Mouse (Mus musculus) natural killer cell, adult 2 months (primary cell): Measurements from ENCODE around the gene Sema5a.

Experiments used
- DNase-seq, 2 experiments: peaks; one replicate each; pipeline ENCODE4 v3.0.0; 2022; ENCODE audit warnings: low spot score in 2 of 2

Sema5a gene

GRCm38 (mm10) chr15:32633713-32634112 lies 389.1 kb downstream of the Sema5a start:
- no peak for DNase-seq

DNA sequence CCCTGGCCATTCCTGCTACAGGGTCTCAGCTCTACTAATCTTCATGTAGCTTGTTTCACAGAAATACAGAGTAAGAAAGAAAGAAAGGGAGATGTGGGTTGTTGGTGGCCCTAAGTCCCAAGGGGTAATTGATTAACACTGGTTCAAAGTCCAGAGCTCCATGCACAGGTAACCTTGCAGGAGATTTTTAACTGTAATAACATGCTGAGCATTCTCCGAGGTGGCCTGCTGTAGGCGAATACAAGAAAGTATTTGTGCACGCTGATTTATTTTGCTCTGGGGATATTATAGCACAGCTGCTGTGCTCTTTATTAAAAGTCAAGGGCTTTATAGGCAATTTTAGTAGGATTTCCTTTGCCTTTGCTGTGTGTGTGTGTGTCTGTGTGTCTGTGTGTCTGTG lies 393.3 kb downstream of the Sema5a start:
- no peak for DNase-seq

GRCm38 (mm10) chr15:32647061-32647687 lies 402.6 kb downstream of the Sema5a start:
- DNase-seq: no peak

DNA sequence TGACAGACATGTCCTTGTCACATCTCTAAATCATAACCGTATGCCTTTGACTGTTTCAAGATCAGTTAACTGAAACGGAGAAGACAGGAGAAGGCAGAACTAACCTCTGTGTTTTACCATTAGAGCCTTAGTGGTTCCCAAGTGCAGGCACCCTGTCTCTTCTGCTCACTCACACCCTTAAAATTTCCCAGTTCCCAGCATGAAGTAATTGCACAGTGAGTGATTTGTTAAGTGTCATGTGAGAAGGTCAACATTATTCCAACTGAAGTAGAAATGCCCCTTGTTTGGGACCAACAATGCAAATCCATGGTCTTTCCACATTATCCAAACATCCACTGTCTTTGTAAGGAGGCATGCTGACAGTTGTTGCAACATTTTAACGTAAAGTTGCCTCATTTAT lies 409.4 kb downstream of the Sema5a start:
- no peak for DNase-seq

DNA sequence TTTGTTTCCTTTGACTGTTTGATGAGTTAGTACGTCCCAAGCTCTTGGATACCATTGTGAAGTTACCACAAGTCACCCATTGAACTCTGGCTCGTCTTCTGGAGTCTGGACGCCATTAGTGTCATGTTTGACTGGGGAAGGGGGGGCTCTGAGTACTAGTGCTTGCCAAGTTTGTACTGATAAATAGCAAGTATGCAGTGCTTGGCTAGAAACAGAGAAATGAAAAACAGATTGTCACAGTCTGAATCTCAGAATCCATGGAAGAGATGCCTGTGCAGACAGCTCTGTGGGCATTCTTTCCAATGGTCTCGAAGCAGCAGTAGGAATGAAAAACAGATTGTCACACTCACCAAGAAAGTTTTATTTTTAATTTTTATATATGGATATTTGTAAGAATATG lies 411.4 kb downstream of the Sema5a start:
- DNase-seq: no peak

DNA sequence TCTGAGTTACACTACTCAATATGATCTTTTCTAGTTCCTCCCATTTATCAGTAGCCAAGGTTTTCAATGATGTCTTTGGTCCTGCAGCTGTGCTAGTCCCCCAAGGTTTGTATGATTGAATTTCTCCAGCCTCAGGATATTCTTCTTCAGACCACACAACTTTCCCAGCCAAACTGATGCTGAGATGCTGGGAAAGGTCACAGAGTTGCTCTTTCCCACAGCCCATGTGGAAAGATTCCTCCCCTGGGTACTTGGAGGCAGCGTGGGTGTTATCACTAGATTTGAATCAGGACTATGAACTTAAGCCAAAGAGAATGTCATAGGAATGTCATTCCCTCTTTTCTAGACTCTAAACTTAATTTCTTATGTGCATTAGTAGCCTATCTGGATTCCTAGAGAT lies 431.8 kb downstream of the Sema5a start:
- DNase-seq: no peak

DNA sequence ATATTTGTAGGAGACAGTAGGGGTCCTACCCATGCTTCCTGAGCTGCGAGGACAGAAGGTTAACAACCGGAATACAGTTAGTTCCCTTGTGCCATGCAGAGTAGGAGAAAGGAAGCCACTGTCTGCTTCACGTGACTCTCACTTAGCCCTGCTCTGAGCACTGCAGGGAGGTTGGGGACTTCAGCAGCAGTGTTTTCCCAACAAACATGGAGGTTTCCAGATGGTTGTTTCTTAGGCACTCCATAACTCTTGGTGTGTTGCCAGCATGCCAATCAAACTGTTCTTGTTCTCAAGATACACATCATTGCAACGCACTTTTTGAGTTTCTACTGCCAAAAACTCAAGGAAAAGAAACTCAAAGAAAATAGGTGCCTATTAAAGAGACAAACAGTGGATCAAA lies 440.5 kb downstream of the Sema5a start:
- DNase-seq: no peak

GRCm38 (mm10) chr15:32691021-32691420 lies 446.4 kb downstream of the Sema5a start:
- no peak for DNase-seq

DNA sequence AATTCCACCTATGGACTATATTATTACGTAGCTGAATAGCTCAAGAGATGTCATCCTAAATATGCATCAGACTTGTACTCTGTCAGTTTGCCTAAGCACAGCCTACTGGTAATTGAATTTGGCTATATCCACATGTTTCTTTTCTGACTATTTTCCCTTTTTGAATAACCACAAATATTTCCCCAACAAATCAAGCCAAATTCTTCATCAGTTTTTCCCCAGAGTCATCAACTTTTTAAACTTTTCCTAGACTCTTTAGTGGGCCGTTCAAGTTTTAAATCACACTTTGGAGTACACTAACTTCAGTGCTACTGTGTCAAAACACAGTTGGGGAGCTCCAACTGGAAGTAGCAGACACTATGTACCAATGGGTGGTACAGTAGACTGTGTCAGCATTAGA lies 448.4 kb downstream of the Sema5a start:
- no peak for DNase-seq

GRCm38 (mm10) chr15:32717298-32717985 lies 472.8 kb downstream of the Sema5a start:
- no peak for DNase-seq

DNA sequence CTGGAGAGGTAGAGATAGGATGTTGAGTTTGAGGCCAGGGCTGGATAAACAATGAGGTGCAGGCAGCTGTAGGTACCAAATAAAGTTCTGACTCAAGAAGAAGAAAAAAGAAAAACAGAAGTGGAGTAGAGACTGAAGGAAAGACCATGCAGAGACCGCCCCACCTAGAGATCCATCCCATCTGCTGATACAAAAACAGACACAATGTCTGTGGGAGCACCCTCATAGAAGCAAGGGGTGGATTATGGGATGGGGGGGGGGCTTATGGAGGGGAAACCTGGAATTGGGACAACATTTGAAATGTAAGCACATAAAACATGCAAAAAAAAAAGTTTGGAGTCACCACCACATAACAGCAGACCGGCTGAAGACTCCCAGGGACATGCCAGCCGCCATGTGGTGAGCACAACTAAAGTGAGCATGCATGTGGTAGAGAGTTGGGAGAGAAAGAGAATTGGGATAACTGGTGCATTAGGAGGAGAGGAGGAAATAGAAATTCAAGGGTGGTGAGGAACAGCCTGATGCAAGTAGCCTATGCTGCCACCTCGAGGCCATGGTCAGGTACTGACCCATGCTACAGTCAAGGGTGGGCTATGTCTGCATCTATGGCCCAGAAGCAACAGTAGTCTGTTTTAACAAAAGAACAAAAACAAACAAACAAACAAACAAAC lies 473.8 kb downstream of the Sema5a start:
- DNase-seq: no peak

DNA sequence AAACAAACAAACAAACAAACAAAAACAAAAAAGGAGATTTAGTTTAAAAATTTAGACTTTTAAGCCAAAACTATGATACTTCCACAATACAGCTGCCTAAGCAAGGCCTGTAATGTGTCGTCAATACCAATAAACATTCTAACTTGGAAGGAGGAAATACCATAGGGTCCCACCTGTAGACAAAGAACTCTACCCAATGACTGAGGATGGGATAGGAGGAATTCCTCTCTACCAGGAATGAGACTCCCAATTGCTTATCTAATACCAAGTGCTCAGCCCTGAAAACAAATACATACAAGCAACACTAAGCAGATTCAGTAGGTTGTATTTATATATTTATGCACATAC lies 474.3 kb downstream of the Sema5a start:
- no peak for DNase-seq

DNA sequence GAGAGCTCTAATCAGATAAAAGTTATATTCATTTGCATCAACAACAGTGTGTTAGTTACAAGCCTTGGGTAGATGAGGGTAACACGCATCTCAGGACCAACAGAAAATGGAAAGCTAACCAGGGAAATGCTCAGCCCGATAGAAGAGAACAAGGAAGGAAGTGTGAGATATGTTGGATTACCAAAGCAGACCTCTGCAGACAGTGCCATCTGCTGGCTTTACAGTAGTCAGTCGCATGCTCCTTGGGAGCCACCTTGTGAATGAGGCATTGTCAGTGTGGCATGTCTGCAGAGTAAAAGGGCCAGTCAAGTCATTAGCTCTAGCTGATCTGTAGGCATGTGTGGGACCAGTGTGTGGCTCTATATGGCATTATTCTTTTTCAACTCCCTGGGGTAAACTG lies 486.2 kb downstream of the Sema5a start:
- DNase-seq: no peak
